Mouse (Mus musculus): ENCODE results near the gene Eif5a. TPM values are rescaled to one million over a fixed set of nuclear protein-coding genes. Genes with fewer than 3 reads are reported as not detected.
A peak's percentile ranks its signal among the peaks of the same experiment; 100 is the strongest.

The Eif5a gene
- total RNA-seq, 4 experiments from 2014 or later: 443 to 477 (median 467) TPM

- peak; percentile 54 to 67 for DNase-seq (ENCODE audit: low spot score in 2 of 2)
Observed at GRCm38 (mm10) chr11:69876867-69877266, 44.9 kb downstream of the Eif5a start.

- no peak for DNase-seq (ENCODE audit: low spot score in 2 of 2)
Observed at GRCm38 (mm10) chr11:69876186-69876585, 45.6 kb downstream of the Eif5a start.

GRCm38 (mm10) chr11:69872451-69872850 lies 49.3 kb downstream of the Eif5a start:
- no peak for DNase-seq (ENCODE audit: low spot score in 2 of 2)

DNA sequence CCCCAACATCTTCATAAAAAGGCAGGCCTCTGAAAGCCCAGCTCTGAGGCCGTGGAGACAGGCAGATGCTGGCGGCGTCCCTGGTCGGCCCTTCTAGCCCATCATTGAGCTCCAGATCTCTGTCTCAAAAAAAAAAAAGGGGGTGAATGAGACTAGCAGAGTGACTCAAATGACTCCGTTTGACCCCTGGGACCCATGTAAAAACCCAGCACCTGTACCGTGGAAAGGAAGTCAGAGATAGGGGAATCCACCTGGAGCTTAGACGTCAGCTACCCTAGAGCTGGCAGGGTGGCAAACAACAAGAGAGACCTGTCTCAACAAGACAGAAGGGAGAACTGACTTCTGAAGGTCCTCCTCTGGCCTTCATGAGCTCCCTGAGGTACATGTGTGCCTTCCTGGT lies 49.9 kb downstream of the Eif5a start:
- DNase-seq (ENCODE audit: low spot score in 2 of 2): no peak

GRCm38 (mm10) chr11:69870289-69871069 lies 51.3 kb downstream of the Eif5a start:
- no peak for DNase-seq (ENCODE audit: low spot score in 2 of 2)

GRCm38 (mm10) chr11:69867335-69867734 lies 54.4 kb downstream of the Eif5a start:
- no peak for DNase-seq (ENCODE audit: low spot score in 2 of 2)

Small RNAs within 50 kb of the gene (microRNA-seq; reads per million reads assigned to microRNA genes)
- gene Mir6924: not detected

Other genes starting within 250 kb of the Eif5a start
- 100 to 1,000 TPM in 1 of 4 experiments, 10 to 100 TPM in 3; 81.9 to 109 (median 91.5) TPM for gene Eif4a1, start 249.5 kb downstream of the Eif5a start, total RNA-seq (2022)
- 10 to 100 TPM; 25.7 to 29.4 (median 28.3) TPM for gene Senp3, start 239.9 kb downstream of the Eif5a start, total RNA-seq (2022)
- under 1 TPM in 3 of 4 experiments, not detected in 1; 0.48 to 0.56 (median 0.54) TPM for gene Tnfsf13, start 236.2 kb downstream of the Eif5a start, total RNA-seq (2022)
- 1 to 10 TPM; 6.0 to 9.0 (median 7.1) TPM for gene Tnfsf12, start 226.1 kb downstream of the Eif5a start, total RNA-seq (2022)
- 1 to 10 TPM; 1.3 to 1.7 (median 1.6) TPM for gene Tnfsfm13, start 225.9 kb downstream of the Eif5a start, total RNA-seq (2022)
- 10 to 100 TPM; 27.8 to 38.4 (median 35.3) TPM for gene Polr2a, start 163.3 kb downstream of the Eif5a start, total RNA-seq (2022)
- not detected for gene Slc35g3, start 160.0 kb downstream of the Eif5a start, total RNA-seq (2022)
- 10 to 100 TPM; 35.6 to 40.3 (median 38.5) TPM for gene Zbtb4, start 156.0 kb downstream of the Eif5a start, total RNA-seq (2022)
- gene Chrnb1, start 126.0 kb downstream of the Eif5a start, total RNA-seq (2022): 10 to 100 TPM; 25.2 to 33.8 (median 28.9) TPM
- 1 to 10 TPM; 2.5 to 5.8 (median 4.0) TPM for gene Fgf11, start 120.1 kb downstream of the Eif5a start, total RNA-seq (2022)
- under 1 TPM; 0.17 to 0.31 (median 0.24) TPM for gene Tmem102, start 116.3 kb downstream of the Eif5a start, total RNA-seq (2022)
- not detected for gene Gm39566, start 106.7 kb downstream of the Eif5a start, total RNA-seq (2022)
- gene Spem2, start 103.5 kb downstream of the Eif5a start, total RNA-seq (2022): not detected
- not detected for gene Spem1, start 99.8 kb downstream of the Eif5a start, total RNA-seq (2022)
- gene Nlgn2, start 84.2 kb downstream of the Eif5a start, total RNA-seq (2022): 1 to 10 TPM; 1.3 to 2.4 (median 1.7) TPM
- 100 to 1,000 TPM; 143 to 214 (median 181) TPM for gene Tmem256, start 83.4 kb downstream of the Eif5a start, total RNA-seq (2022)
- gene Plscr3, start 75.6 kb downstream of the Eif5a start, total RNA-seq (2022): 10 to 100 TPM in 2 of 4 experiments, 1 to 10 TPM in 2; 8.7 to 10.6 (median 9.4) TPM
- gene Tnk1, start 63.2 kb downstream of the Eif5a start, total RNA-seq (2022): under 1 TPM in 1 of 4 experiments, not detected in 3; 0.31 TPM
- gene Tmem95, start 43.9 kb downstream of the Eif5a start, total RNA-seq (2022): not detected
- gene Kctd11, start 40.6 kb downstream of the Eif5a start, total RNA-seq (2022): 1 to 10 TPM in 2 of 4 experiments, under 1 TPM in 2; 0.97 to 1.3 (median 1.1) TPM
- gene Acap1, start 26.4 kb downstream of the Eif5a start, total RNA-seq (2022): under 1 TPM in 3 of 4 experiments, not detected in 1; 0.15 to 0.21 (median 0.19) TPM
- 1 to 10 TPM in 1 of 4 experiments, under 1 TPM in 3; 0.22 to 1.1 (median 0.57) TPM for gene 2810408A11Rik, start 21.0 kb downstream of the Eif5a start, total RNA-seq (2022)
- gene Neurl4, start 20.9 kb downstream of the Eif5a start, total RNA-seq (2022): 10 to 100 TPM; 21.6 to 31.3 (median 25.5) TPM
- gene Gps2, start 8.1 kb downstream of the Eif5a start, total RNA-seq (2022): 10 to 100 TPM; 38.6 to 53.2 (median 50.3) TPM
- gene Ybx2, start 13.8 kb upstream of the Eif5a start, total RNA-seq (2022): 10 to 100 TPM in 1 of 4 experiments, 1 to 10 TPM in 3; 8.5 to 11.4 (median 9.2) TPM
- gene Slc2a4, start 26.2 kb upstream of the Eif5a start, total RNA-seq (2022): 100 to 1,000 TPM; 397 to 490 (median 424) TPM
- gene Cldn7, start 42.8 kb upstream of the Eif5a start, total RNA-seq (2022): not detected
- 100 to 1,000 TPM; 266 to 308 (median 283) TPM for gene Ctdnep1, start 59.2 kb upstream of the Eif5a start, total RNA-seq (2022)
- 10 to 100 TPM; 38.8 to 40.8 (median 39.4) TPM for gene Elp5, start 60.6 kb upstream of the Eif5a start, total RNA-seq (2022)
- gene Gabarap, start 69.2 kb upstream of the Eif5a start, total RNA-seq (2022): 100 to 1,000 TPM; 186 to 216 (median 214) TPM
- 10 to 100 TPM; 20.5 to 28.5 (median 23.0) TPM for gene Phf23, start 73.8 kb upstream of the Eif5a start, total RNA-seq (2022)
- 1 to 10 TPM; 3.8 to 5.2 (median 4.5) TPM for gene Dvl2, start 78.6 kb upstream of the Eif5a start, total RNA-seq (2022)
- gene Acadvl, start 93.5 kb upstream of the Eif5a start, total RNA-seq (2022): 100 to 1,000 TPM; 288 to 338 (median 299) TPM
- gene Dlg4, start 95.0 kb upstream of the Eif5a start, total RNA-seq (2022): 1 to 10 TPM; 3.3 to 6.9 (median 4.2) TPM
- gene Asgr1, start 132.1 kb upstream of the Eif5a start, total RNA-seq (2022): not detected
- gene Asgr2, start 170.7 kb upstream of the Eif5a start, total RNA-seq (2022): not detected
- gene Mgl2, start 208.4 kb upstream of the Eif5a start, total RNA-seq (2022): 1 to 10 TPM in 2 of 4 experiments, under 1 TPM in 2; 0.60 to 2.0 (median 0.94) TPM
- 1 to 10 TPM; 1.6 to 3.6 (median 2.8) TPM for gene Clec10a, start 234.2 kb upstream of the Eif5a start, total RNA-seq (2022)

Data from gastrocnemius, adult 8-10 months (tissue).